Mouse (Mus musculus): ENCODE results near the gene Adck1.

The Adck1 gene

DNA sequence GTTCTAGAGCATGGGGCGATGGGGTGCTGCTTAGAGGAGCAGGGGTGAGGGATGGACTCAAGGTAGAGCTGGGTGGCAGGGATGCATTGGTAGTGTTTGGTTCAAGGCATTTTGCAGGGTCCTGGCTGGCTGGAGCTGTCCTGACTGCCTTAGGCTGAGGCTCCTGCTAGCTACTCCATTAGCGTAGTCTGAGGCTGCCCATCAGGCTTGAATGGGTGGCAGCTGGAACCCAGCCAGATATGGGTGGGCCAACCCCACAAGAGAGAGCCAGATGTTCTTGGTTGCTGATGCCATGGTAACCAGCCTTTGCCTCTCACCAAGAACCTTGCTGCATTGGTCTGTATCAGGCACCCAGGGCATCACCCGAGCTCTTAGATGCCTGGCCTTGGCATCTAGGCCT is 66.6 kb downstream of the Adck1 start:
- DNase-seq (ENCODE audit: low read depth): no peak

DNA sequence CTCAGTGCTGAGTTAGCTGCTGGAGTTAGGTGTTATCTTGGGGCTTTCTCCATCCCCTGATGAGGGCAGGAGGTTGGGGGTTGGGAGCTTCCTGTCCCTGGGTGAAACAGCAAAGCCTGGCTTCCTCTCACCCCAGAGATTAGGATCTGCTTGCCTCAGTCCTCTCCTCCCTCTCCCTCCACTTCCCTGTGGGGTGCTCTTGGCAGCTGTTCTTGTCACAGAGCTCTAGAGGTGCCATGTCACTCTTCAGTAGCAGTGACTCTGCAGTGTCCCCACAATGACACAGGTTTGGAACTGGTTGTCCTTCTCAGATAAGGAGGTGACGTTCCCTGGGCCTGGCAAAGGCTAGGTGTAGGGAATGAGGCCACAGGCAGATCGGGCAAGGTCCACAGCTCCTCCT is 68.4 kb downstream of the Adck1 start:
- DNase-seq (ENCODE audit: low read depth): no peak

DNA sequence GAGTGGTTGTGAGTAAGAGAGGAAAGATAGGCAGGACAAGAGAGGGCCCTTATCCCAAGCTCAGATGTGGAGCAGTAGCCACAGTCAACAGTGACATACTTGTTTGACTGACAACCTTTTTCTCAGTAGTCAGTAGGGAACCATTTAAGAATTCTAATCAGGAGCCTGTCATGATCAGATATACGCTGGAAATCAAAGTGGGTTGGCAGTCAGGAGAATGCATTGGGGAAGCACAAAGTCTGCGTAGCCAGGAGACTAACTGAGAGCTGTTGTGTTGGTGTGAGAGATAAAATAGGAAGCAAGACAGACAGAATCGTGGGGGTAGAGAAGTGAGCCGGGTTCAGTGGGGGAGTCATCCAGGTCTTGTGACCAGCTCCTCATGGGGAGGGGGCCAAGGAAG is 71.9 kb downstream of the Adck1 start:
- DNase-seq (ENCODE audit: low read depth): no peak

DNA sequence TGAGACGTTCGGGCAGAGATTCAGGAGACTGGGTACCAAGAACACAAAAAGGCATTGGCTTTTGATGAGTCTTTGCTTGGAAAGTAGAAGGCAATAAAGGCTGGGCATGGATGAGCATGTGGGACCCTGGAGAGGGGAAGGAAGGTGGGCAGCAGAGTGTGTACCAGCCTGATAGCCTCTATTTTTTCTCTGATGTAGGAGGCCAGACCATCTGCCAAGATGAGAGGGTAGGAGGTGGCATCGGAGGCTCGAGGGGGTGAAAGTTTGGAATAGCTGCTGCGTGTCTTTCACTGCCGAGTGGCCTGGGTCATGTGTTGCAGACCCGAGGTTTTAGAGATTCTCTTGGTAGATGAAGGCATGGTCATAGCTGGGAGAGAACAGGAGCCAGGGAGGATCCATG is 72.8 kb downstream of the Adck1 start:
- no peak for DNase-seq (ENCODE audit: low read depth)

DNA sequence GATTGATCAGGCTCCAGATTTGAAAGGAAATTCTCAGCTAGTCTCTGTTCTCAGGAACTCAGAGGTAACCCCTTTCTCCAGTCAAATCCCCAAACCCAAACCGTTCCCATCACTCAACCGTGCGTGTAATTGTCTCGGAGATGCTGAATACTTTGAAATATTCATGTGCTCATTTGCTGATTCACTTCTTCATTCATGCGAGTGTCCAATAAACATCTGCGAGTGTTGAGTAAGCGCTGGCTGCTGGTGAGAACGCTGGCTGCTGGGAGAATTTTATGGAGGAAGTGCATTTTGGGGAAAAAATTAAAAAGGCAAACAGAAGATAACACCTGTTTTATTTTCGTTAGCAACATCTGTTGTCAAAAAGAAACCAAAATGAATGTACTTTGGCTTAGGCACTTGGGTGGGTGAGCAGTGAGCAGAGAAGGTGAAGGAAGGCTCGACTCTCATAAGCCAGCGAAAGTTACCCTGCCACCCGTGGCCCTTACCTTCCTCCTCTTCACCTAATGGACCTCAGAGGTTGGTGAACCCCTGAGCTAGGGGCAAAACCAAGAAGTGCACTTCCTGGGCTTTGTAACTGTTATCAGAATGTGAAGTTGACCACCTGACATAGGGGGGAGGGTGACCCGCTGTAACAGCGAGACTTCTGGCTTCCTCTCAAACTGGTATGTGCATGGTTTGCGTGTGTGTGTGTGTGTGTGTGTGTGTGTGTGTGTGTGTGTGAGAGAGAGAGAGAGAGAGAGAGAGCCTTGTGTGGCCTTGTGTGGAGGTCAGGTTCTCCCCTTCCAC is 76.8 kb downstream of the Adck1 start:
- DNase-seq (ENCODE audit: low read depth): peak; percentile 41

DNA sequence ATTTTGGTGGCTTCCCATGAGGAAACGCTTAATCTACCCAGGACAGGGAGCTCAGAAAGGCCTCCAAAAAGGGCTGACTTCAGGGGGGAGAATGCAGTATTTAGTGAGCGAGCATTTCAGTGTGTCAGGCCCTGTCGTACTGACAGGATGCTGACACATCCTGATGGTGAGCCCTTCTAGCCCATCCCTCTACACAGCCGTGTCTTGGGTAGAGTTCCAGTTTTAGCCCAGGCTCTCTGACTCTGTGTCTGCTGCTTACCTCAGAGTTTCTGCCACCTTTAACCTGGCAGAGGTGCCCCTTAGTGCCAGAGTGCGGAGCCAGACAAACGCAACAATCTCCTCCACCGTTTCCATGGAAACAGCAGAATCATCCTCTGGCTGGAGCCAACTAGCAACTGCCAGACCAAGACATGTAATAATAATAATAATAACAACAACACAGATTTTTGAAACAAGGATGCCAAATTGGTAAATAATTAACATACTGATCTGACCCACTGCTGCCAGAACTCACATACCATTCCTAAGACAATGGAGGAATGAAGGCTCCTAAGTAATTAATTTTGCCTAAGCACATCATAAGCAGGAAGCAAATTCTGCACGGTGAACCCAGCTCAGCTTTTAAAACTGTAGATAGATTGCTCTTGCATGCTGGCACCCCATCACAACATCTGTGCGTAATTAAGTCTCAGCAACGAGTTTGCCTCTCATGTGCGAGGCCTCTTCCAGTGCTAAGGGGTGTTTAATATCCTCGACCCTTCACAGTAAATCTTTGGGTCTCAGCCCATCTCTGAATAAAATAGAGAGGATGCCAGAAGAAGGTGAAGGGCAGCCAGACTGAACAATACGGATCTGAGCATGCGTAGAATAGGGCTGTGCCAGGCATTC is 81.8 kb downstream of the Adck1 start:
- no peak for DNase-seq (ENCODE audit: low read depth)

DNA sequence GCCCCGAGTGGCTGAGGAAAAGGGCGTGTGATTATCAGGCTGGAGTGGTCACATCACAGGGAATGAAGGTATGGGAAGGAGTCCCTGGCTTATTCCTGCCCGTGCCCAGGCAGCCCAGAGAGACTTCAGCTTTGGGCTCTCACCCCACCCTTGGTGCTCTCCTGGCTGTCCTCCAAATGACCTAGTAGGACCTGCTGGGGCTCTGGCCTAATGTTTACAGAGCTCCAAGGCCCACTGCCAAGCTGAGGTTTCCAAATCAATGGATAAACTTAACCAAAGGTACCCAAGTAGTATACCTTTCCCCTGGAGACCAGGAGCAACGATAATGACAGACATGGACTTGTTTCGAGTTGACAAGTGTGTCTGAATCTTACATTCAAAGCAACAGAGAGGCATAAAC is 83.7 kb downstream of the Adck1 start:
- no peak for DNase-seq (ENCODE audit: low read depth)

DNA sequence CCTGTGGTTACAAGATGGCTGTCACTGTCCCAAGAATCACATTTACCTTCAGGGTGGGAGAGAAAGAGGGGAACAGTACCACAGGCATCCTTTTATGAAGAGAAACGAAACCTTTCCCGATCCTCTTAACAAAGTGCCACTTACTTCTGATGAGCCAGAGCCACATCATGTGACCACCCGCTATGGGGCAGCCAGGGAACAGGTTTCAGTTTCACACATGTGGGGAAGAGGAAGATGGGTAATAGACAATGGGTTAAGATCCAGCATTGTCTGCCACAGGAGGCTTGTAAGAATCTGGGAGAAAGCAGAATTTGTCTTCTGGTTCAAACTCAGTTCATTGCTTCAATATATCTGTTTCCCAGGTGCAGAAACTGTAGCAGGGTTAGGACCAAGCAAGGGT is 85.1 kb downstream of the Adck1 start:
- no peak for DNase-seq (ENCODE audit: low read depth)

DNA sequence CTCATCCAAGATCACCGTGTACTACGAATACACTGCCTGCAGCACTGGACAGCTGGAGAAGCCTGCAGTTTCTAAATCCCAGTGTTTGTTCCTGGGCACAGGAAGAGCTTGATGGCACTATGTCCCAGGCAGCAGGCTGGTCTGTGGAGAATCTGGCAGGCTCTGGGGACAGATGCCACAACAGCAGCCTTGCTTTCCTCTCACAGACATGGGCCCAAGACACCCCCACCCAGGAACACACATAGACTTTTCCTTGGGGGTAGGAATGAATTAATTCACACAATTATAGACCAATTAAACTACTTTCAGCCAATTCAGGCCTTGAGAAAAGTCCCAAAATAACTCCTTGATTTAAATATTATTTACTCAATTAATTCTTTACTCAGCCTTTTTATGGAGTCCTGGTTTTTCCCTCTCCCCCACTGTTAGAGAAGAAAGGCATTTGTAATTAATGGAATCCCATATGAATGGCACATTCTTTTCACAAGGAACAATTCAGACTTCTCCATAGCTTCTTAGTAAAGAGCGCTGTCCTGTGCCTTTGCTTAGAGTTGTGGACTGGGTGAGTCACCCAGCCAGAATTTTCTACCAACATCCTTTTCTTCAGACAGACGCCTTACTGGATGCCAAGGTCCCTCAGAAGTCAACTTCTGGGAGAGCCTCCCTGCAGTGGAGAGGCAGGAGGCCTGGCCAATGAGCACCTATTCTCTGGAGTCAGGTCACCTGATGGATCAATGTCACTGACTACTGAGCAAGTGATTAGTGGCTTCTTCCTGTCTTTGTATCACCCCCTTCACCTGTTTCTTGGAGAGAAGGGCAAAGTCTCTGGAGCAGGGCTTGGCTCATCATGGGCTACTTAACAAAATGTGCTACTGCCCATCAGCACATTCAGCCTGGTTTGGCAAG is 90.6 kb downstream of the Adck1 start:
- DNase-seq (ENCODE audit: low read depth): no peak

DNA sequence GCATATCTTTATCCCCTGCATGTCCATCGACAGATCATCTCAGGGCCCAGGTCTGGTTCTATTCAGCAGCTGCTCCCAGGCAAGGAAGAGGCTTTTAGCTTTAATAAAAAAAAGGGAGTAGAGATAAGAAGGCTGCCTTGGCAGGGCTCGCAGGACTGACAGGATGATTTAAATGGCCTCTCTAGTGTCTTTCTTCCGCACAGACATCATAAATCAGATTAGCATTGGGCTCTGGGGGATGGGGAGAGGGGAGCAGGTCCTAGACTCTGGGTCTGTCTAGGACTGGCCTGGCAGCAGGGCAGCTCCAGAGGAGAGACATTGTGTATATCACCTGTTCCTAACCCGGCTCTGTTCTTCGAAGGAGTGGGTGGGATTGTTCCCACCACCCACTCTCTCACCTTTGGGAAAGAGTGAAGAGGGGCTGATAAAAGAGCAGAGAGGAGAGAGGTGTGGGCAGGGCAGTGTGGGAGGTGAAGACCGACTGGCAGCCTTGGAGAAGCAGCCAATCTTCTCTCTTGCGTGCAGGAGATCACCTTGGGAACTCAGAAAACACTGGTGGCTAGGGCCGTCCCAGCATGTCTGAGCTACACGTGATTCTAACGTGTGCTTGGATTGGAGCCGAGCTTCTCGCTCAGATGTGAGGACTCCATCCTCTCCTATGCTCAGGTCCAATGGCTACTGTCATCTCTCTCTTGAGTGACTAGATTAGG is 94.5 kb downstream of the Adck1 start:
- DNase-seq (ENCODE audit: low read depth): no peak

DNA sequence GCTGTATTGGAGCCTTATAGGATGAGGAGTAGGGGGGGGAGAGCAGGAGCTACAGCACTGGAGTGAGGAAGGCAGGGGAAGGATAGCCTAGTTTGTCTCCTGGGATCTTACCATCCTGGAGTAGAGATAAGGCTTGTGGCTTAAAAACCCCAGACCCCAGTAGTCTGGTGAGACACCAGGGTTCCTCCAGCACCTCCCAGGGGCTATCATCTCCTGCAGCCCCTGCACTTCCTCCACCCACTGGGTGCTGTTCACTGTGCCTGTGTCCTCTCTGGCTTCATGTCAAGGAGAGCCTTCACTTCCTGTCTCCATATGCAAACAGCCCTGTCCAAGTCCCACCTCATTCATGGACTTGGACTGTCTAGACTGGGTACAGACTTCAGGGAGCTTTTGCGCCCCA is 96.7 kb downstream of the Adck1 start:
- DNase-seq (ENCODE audit: low read depth): no peak

DNA sequence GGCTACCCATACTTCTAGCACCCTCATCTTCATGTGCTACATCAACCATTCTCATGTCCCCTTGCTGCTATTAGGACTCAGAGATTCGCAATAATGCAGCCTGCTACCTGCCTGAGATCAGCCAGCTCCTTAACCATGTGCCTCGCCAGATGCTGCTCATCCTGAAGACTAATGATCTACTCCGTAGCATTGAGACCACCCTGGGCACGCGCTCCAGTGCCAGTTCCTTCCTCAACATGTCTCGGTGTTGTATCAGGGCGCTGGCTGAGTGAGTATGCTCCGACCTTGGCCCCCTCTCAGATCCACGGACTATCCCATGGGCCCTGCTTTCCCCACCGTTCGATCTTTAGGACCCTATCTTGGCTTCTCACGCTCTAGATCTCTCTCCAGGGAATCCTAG is 98.6 kb downstream of the Adck1 start:
- no peak for DNase-seq (ENCODE audit: low read depth)

DNA sequence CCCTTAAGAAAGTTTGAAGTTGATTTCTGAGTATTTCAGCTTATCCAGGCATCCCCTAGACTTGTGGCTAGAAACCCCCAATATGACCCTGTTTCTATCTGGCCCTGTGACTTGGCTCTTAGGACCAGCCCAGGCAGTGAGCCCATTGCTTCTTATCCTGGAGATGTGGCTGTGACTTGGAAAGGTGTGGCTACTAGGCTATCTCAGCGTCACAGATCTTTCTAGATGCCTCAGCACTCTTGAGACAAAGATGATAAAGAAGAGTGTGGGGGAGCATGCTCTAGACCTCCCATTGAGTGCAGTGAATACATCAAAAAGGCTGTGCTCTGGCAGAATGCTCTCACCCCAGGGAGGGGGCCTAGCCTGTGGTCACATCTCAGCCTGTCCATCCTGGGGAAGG is 99.1 kb downstream of the Adck1 start:
- no peak for DNase-seq (ENCODE audit: low read depth)

DNA sequence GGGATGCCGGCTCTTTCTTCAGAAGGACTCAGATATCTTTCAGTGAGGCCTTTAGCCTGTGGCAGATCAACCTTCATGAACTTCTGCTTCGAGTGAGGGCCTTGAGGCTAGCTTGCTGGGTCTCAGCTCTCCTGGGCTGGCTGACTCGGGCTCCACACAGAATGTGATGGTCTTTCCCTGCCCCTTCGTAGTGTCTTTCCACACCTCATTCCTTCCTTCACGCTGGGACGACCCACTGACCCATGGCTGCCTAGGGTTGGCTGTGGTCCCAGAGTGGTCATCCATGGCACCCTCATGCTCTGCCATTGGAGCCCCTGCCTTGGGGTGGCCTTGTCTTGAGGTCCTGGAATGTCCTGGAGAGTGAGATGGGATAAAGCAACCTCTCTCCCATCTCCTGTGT is 100.7 kb downstream of the Adck1 start:
- DNase-seq (ENCODE audit: low read depth): no peak

DNA sequence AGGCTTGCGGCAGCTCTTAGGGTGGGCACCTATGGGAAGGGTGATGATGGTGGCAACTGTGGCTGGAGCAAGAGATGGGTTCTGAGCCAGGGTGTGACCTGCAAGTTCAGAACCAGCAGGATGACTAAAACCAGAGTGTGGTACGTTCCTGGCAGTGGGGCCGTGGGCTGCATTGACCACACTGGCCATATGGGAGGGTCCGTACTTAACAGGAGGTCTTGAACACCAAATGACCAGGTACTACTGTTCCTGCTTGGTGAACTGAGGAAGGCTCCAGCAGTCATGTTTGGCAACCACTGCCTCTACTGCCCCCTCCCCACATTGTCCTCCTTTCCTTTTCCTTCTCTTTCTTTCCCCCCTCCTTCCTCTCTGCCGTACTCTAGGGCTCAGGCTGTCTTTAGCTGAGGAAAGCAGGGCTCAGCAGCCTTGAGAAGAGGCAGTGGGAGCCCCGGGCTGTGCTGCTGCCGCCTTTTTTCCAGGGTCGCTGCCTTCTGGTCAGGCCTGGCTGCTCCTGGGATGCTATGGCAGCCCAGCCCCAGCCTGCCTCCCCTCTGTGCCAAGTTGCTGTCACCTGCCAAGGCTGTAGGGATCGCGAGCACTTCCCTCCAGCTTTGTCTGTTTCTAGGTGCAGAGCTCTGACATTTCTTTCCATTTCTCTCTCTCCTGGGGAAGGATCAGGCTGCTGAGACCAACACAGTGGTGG is 103.4 kb downstream of the Adck1 start:
- no peak for DNase-seq (ENCODE audit: low read depth)

DNA sequence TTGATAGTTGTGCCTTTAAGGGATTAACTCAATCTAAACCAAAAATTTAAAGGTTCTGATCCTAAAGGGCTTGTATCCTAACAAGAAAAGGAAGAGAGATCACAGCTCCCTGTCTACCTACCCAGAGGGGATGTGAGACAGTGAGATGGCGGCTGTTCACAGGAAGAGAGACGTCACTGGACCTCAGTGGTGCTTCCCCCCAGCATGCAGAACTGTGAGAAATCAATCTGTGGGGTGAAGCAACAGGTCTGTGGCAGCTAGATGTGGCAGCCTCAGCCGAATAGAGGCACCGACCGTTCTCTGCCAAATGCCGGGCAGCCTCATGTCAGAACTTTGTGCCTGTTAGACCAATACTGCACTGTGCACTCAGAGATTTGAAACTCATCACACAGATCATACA is 106.4 kb downstream of the Adck1 start:
- DNase-seq (ENCODE audit: low read depth): peak; percentile 49

DNA sequence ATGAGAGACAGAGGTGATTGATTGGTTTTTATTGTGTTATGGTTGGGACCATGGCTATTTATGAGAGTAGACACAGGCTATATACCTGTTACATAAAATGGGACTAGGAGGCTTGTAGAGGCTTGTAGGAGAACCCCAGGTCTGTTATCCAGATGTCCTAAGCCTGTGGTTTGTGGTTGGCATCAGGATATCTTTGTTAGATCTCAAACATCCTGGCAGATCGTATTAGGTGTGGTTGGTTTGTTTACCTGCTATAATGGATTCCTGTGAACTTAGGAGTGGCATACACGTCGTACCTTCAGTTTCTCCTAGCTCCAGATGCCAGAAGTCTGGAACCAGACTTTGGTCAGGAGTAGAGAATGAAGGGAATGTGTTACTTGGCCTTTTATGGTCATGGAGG is 106.9 kb downstream of the Adck1 start:
- peak; percentile 20 for DNase-seq (ENCODE audit: low read depth)

DNA sequence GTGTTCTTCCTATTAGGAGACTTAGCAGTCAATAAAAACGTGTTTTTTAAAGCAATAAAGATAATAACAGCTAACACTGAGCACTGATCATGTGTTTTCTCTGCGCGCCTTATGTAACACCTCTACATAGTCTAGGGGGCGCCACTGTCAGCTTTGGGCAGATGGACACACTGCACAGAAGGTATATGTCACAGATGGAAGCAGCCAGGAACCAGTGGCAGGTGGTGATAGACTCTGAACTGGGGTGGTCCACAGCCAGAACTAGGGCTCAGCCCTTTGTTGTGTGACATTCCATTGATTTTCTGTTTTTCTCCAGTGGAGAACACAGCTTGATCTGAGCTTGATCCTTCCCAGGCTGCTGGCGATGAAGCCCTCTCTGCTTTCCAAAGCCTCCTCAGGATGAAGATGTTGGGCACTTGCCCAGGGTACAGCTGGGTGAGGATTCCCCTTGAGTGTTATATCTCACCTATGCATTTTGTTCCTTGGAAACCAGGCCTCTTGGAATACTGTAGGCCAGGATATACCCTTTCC is 107.6 kb downstream of the Adck1 start:
- DNase-seq (ENCODE audit: low read depth): peak; percentile 13

DNA sequence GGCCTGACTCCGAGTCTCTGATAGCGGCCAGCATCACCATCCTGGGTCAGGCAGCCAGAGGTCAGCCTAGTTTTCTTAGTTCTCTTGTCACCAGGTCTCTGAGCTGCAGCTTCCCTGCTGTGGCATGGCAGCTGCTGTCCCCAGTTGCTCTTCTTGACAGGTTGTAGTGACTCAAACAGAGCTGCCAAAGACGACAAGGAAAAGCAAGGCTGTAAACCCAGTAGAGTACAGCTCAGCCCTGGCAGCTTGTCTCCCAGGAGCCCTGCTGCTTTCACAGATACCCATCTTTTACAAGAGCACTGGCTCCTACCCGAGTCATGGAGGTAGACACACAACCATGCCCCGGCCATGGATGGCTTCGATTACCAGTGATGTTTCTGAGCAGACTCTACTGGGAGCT is 108.3 kb downstream of the Adck1 start:
- DNase-seq (ENCODE audit: low read depth): no peak

DNA sequence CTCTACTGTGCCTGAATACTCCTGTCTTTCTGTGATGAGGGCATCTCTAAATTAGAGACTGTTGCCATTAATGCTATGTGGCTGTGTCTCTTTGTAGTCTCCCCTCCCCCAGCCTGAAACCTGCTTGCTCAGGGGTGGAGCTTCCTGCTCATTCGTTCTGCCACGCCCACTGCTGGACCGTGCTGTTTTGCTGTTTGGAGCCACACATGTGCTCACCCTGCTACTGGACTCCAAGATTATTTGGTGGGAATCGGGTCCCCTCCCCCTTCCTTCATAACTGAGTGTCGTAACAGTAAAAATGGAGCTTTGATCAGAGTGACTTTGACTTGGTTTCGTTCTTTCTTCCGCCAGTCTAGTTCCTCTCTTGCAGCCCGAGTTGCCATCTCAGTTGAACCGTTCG is 111.5 kb downstream of the Adck1 start:
- DNase-seq (ENCODE audit: low read depth): peak; percentile 40

DNA sequence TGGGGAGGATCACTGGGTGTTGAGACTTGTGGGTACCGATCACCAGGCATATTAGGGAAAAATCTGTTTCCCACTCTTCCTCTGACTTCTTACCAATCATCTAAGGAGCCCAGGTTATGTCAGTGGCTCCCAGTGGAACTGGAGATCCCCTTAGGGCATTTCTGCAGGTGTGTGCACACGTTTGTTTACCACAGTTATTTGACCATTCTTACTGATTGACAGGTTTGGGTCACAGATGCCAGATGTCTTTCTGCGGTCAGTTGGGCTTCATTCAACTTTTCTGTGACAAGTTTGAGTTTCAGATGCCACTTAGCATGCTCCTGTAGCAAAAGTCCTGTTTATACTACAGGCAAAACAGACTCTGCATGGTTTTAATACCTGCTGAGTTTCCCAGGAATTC is 112.5 kb downstream of the Adck1 start:
- no peak for DNase-seq (ENCODE audit: low read depth)
